8 mouse cellular contexts compared by ENCODE assay signal in the genomic region with DNA sequence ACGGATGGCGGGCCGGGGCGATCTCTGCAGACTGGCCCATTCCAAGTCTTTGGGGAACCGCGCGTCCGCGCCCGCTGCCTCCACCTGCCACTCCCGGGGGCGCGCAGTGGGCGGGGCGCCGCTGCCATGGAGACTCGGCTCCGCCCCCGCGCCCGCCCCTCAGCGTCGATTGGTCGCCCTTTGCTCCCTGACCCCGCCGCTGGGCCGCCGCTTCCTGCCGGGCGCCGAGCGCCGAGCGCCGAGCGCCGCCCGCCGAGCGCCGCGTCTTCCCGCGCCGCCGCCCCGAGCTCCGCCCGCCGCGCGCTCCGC. TPM values are rescaled to one million over a fixed set of nuclear protein-coding genes. Genes with fewer than 3 reads are reported as not detected.
DNase-seq lines count a peak whose midpoint lies in the region; ATAC-seq and TF ChIP-seq lines count a peak whose summit lies in the region.

A gene (plus strand): TSS at position 216 of the 309 bp plus-strand sequence.

- 0% methylated on average over 24 of the region's 53 CpGs for WGBS in heart, embryonic 13.5 days
- WGBS in liver, embryonic 11.5 days = under 1% methylated on average over 21 of the region's 53 CpGs

- H3K4me3 ChIP-seq in heart, embryonic 13.5 days = peak within 1 kb of the TSS; percentile 92
- H3K4me3 ChIP-seq in liver, embryonic 11.5 days (ENCODE audit: low read depth, low read length) = peak within 1 kb of the TSS; percentile 93

- no peaks in the 10 kb centered on the region for H3K27me3 ChIP-seq in heart, embryonic 13.5 days (replicated peaks)
- H3K27me3 ChIP-seq in liver, embryonic 11.5 days (replicated peaks; ENCODE audit: control insufficient read depth, insufficient read depth, low read length) = peaks cover 2% of the 10 kb centered on the region; the same call in 1 of the 2 replicates
- H3K27me3 ChIP-seq in splenic B cell, adult 2 months (ENCODE audit: control insufficient read depth, insufficient read depth, low read length, poor library complexity, severe bottlenecking) = no peaks in the 10 kb centered on the region

- peak within 1 kb of the TSS; percentile 98 for H3K4me2 ChIP-seq in heart, embryonic 13.5 days
- H3K4me2 ChIP-seq in liver, embryonic 11.5 days = peak within 1 kb of the TSS; percentile 98

- H3K4me1 ChIP-seq in heart, embryonic 13.5 days = peaks cover 54% of the 10 kb centered on the region
- H3K4me1 ChIP-seq in liver, embryonic 11.5 days (replicated peaks; ENCODE audit: control insufficient read depth, insufficient read depth, low read length) = peaks cover 12% of the 10 kb centered on the region

- no peak for TF ChIP-seq CTCF in brain, embryonic 14.5 days (IDR thresholded peaks at IDR 0.05; ENCODE audit: borderline replicate concordance, extremely low read depth, insufficient read depth, insufficient read length)

- ATAC-seq in erythroid progenitor cell, adult 5-6 weeks (replicated peaks; ENCODE audit: low FRiP score, poor library complexity, severe bottlenecking) = peak; percentile 70; the same call in 1 of the 2 replicates
- ATAC-seq in heart, embryonic 13.5 days (ENCODE audit: extremely low read depth, insufficient number of reproducible peaks, low FRiP score, low TSS enrichment) = peak; percentile 61
- peak; percentile 88 for ATAC-seq in liver, embryonic 11.5 days (replicated peaks; ENCODE audit: low FRiP score)

- peak within 1 kb of the TSS; percentile 87 for H3K27ac ChIP-seq in heart, embryonic 13.5 days (replicated peaks)
- H3K27ac ChIP-seq in liver, embryonic 11.5 days (ENCODE audit: low read depth, low read length) = peak within 1 kb of the TSS; percentile 73

- DNase-seq in CD4-positive helper T cell, adult 2 months (ENCODE audit: low read depth, low spot score) = peak; percentile 89
- DNase-seq in brain, embryonic 14.5 days (ENCODE audit: low read depth) = peak; percentile 95
- peak; percentile 96 for DNase-seq in kidney, postnatal 10 days
- peak; percentile 85 for DNase-seq in liver, embryonic 11.5 days (ENCODE audit: low spot score)
- DNase-seq in naive thymus-derived CD4-positive, alpha-beta T cell, adult 2 months (ENCODE audit: low read depth) = peak; percentile 89
- peak; percentile 86 for DNase-seq in splenic B cell, adult 2 months (ENCODE audit: low read depth, low spot score)

- no peaks in the 10 kb centered on the region for H3K9me3 ChIP-seq in heart, embryonic 13.5 days
- H3K9me3 ChIP-seq in liver, embryonic 11.5 days (ENCODE audit: control insufficient read depth, low read length) = no peaks in the 10 kb centered on the region

- no peaks in the 10 kb centered on the region for H3K36me3 ChIP-seq in heart, embryonic 13.5 days
- H3K36me3 ChIP-seq in liver, embryonic 11.5 days (ENCODE audit: control insufficient read depth, insufficient read depth, low read length) = no peaks in the 10 kb centered on the region
- H3K36me3 ChIP-seq in splenic B cell, adult 2 months (ENCODE audit: control insufficient read depth, insufficient read depth, low read length, poor library complexity, severe bottlenecking) = no peaks in the 10 kb centered on the region

- peak within 1 kb of the TSS; percentile 96 for H3K9ac ChIP-seq in heart, embryonic 13.5 days
- peak within 1 kb of the TSS; percentile 84 for H3K9ac ChIP-seq in liver, embryonic 11.5 days (ENCODE audit: low read depth, low read length)

- no peak for TF ChIP-seq POLR2A in brain, embryonic 14.5 days (IDR thresholded peaks at IDR 0.05; ENCODE audit: borderline replicate concordance, extremely low read depth, insufficient read depth, insufficient read length, poor library complexity, severe bottlenecking)

RNA-seq across cellular contexts. Expression of the gene that starts here (rescaled TPM):
- 42.0 and 50.3 TPM in 2 replicates for polyA plus RNA-seq in brain, embryonic 14.5 days (2012; rRNA removed)
- 25.2 TPM in 1 of 2 replicates, not detected in the other for total RNA-seq in erythroid progenitor cell, adult 5-6 weeks (2015; ENCODE audit: low replicate concordance)
- 15.5 TPM in 1 of 2 replicates, not detected in the other for total RNA-seq in erythroid progenitor cell, adult 5-6 weeks (2017; ENCODE audit: low replicate concordance)
- 42.8 and 47.2 TPM in 2 replicates for polyA plus RNA-seq in heart, embryonic 13.5 days (2015; fragmentation: Nextera tagmentation; extraction: Ambion mirVana)
- polyA plus RNA-seq in liver, embryonic 11.5 days (2014; fragmentation: Nextera tagmentation; extraction: Ambion mirVana) = 46.6 and 48.6 TPM in 2 replicates

Comparison
In these comparisons a context has a peak if more than half of its experiments do, and no peak if none do; other contexts are left out.
1. Peak in every context shown above with its lines: DNase-seq, ATAC-seq, H3K4me3 ChIP-seq and H3K27ac ChIP-seq.